Mouse (Mus musculus) hindbrain, embryonic 16.5 days (tissue): ENCODE results near the gene Exoc6. TPM values are rescaled to one million over a fixed set of nuclear protein-coding genes. Genes with fewer than 3 reads are reported as not detected.
"Not testable (repeated sequence)": the region's sequence is repeated elsewhere in the genome, so short reads cannot be mapped to it uniquely, and the experiment has no call there.

Source experiments
- ATAC-seq: fragments of 200-750 bp; cut with Nextera tagmentation; 2 replicates; pipeline ENCODE4 v1.8.0; 2017; ENCODE audit warnings: moderate TSS enrichment, moderate library complexity
- H3K27ac ChIP-seq: fragments of 300-500 bp; sonication (generic); 2 replicates; pipeline ENCODE4 v1.5.1; 2014; ENCODE audit warnings: low read depth, mild to moderate bottlenecking, control low read depth, low read length, moderate library complexity
- H3K27me3 ChIP-seq: fragments of 300-500 bp; sonication (generic); replicated peaks from 2 replicates; pipeline ENCODE4 v1.6.1; 2014; ENCODE audit warnings: low read length; ENCODE audit not compliant: control insufficient read depth, insufficient read depth
- H3K36me3 ChIP-seq: fragments of 300-500 bp; sonication (generic); 2 replicates; pipeline ENCODE4 v1.6.1; 2014; ENCODE audit warnings: mild to moderate bottlenecking, low read length, moderate library complexity, mixed read lengths; ENCODE audit not compliant: control insufficient read depth, insufficient read depth
- H3K4me1 ChIP-seq: fragments of 300-500 bp; sonication (generic); 2 replicates; pipeline ENCODE4 v1.6.1; 2014; ENCODE audit warnings: low read depth, low read length; ENCODE audit not compliant: control insufficient read depth, insufficient read depth
- H3K4me2 ChIP-seq: fragments of 300-500 bp; sonication (generic); 2 replicates; pipeline ENCODE4 v1.6.1; 2014; ENCODE audit warnings: mild to moderate bottlenecking, low read length, control low read depth, moderate library complexity
- H3K4me3 ChIP-seq: fragments of 300-500 bp; sonication (generic); 2 replicates; pipeline ENCODE4 v1.5.1; 2014; ENCODE audit warnings: mild to moderate bottlenecking, low read length, control low read depth, moderate library complexity
- H3K9ac ChIP-seq: fragments of 300-500 bp; sonication (generic); 2 replicates; pipeline ENCODE4 v1.6.1; 2014; ENCODE audit warnings: low read depth, mild to moderate bottlenecking, control low read depth, low read length, moderate library complexity
- H3K9me3 ChIP-seq: fragments of 300-500 bp; sonication (generic); 2 replicates; pipeline ENCODE4 v1.6.1; 2014; ENCODE audit warnings: mild to moderate bottlenecking, low read length, moderate library complexity; ENCODE audit not compliant: control insufficient read depth
- WGBS: fragments of 180-500 bp; shearing (Covaris S2); extraction: QIAGEN DNeasy Blood & Tissue Kit; methylation state at CpG from one replicate; pipeline ENCODE4 v1.1.7; 2014; 5-methylcytosine and 5-hydroxymethylcytosine counted together
- polyA plus RNA-seq: library from polyadenylated mRNA; unstranded; fragments of >200 nt; fragmentation: Nextera tagmentation; extraction: Ambion mirVana; gene quantifications from 2 replicates; pipeline ENCODE4 v1.2.1, GENCODE M21; 2015

The Exoc6 gene
- polyA plus RNA-seq, 1 experiment from 2014 or later, result 21.7 TPM

- H3K4me2 ChIP-seq, result no peak overlapping the region
- no peaks in the 10 kb centered on the region for H3K27me3 ChIP-seq
- WGBS, result 82% methylated on average over 15 of the region's 15 CpGs
- no peak overlapping the region for H3K4me3 ChIP-seq
- H3K9ac ChIP-seq, result no peak overlapping the region
- ATAC-seq, result no peak
- no peak overlapping the region for H3K27ac ChIP-seq
- H3K9me3 ChIP-seq, result no peaks in the 10 kb centered on the region
- H3K4me1 ChIP-seq, result no peaks in the 10 kb centered on the region
- no peaks in the 10 kb centered on the region for H3K36me3 ChIP-seq
These were observed 26.7 kb upstream of the Exoc6 start for GRCm38 (mm10) chr19:37523280-37524062.

GRCm38 (mm10) chr19:37525925-37526324 is 24.3 kb upstream of the Exoc6 start:
- 0 out of 2 replicates have a peak, but pooled peaks cover 3% of the 10 kb centered on the region for H3K27me3 ChIP-seq
- no peak overlapping the region for H3K27ac ChIP-seq
- no peak overlapping the region for H3K4me2 ChIP-seq
- no peaks in the 10 kb centered on the region for H3K36me3 ChIP-seq
- H3K9ac ChIP-seq, result no peak overlapping the region
- no peak for ATAC-seq
- H3K4me3 ChIP-seq, result no peak overlapping the region
- no peaks in the 10 kb centered on the region for H3K4me1 ChIP-seq
- no peaks in the 10 kb centered on the region for H3K9me3 ChIP-seq
- 85% methylated on average over 11 of the region's 11 CpGs for WGBS

DNA sequence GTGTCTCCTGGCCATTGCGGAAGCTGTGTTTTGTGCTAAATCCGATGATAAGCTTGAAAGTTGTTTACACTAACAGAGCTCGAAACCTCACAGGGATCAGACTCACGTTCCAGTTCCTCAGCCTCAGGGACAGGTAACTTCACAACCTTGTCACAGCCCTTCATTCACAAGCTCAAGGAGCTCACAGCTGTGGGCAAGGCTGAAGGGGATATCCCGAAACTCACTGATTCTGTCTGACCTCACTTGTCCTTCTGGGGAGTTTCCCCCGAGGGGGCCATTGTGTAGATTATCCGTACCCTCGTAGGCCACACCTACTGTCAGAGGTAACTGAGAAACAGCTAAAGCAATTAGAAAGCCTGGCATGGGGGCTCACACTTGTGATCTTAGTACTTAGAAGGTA is 23.4 kb upstream of the Exoc6 start:
- Histone ChIP-seq H3K9ac (no peak overlapping the region), H3K4me3 (no peak overlapping the region), H3K36me3 (no peaks in the 10 kb centered on the region), H3K27ac (no peak overlapping the region), H3K27me3 (0 out of 2 replicates have a peak, but pooled peaks cover 3% of the 10 kb centered on the region), H3K4me1 (no peaks in the 10 kb centered on the region), H3K4me2 (no peak overlapping the region), H3K9me3 (no peaks in the 10 kb centered on the region)
- no peak for ATAC-seq
- 34% methylated on average over 8 of the region's 8 CpGs for WGBS

DNA sequence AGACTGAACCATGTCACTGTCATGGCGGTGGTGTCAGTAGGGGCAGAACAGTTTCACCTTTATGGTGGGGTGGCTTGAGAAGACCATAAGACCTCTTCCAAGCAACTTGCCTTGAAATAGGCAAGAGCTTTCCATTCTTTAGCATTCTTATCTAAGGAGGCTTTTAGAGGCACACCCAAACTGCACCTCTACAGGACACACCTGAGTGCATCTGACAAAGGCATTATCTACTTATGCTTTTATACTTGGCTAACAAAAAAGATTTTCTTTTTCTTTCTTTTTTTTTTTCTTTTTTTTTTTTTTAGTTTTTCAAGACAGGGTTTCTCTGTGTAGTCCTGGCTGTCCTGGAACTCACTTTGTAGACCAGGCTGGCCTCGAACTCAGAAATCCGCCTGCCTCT is 22.5 kb upstream of the Exoc6 start:
- H3K27ac ChIP-seq, H3K27me3 ChIP-seq, H3K4me2 ChIP-seq, H3K9ac ChIP-seq, ATAC-seq, H3K4me1 ChIP-seq, H3K36me3 ChIP-seq, H3K9me3 ChIP-seq, H3K4me3 ChIP-seq: not testable (repeated sequence)
- 88% methylated on average over 3 of the region's 3 CpGs for WGBS

DNA sequence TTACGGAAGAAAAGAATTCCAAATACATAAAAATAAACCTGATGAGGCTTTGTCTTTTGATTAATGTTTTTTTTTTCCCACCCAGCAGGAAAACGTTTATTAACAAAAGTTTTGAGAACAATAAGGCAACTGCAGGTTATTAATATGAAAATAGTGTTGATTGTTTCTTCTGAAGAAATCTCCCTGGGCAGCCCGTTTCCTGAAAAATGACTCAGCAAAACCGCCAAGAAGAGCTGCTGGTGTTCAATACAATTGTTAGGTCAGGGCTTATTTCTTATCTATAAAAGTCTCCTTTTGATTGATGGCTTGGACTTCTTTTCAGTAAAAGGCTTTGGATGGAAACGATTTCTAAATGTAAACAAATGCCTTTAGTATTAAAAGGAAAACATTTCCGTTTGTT is 21.6 kb upstream of the Exoc6 start:
- Histone ChIP-seq H3K4me3 (no peak overlapping the region), H3K9me3 (no peaks in the 10 kb centered on the region), H3K27ac (no peak overlapping the region), H3K36me3 (no peaks in the 10 kb centered on the region), H3K27me3 (0 out of 2 replicates have a peak, but pooled peaks cover 3% of the 10 kb centered on the region), H3K4me1 (no peaks in the 10 kb centered on the region), H3K9ac (no peak overlapping the region), H3K4me2 (no peak overlapping the region)
- ATAC-seq, result no peak
- WGBS, result 49% methylated on average over 6 of the region's 6 CpGs

GRCm38 (mm10) chr19:37529296-37529695 is 20.9 kb upstream of the Exoc6 start:
- 0 out of 2 replicates have a peak, but pooled peaks cover 3% of the 10 kb centered on the region for H3K27me3 ChIP-seq
- WGBS, result 92% methylated on average over 9 of the region's 9 CpGs

GRCm38 (mm10) chr19:37529975-37530515 is 20.2 kb upstream of the Exoc6 start:
- Histone ChIP-seq H3K27me3 (peaks cover 3% of the 10 kb centered on the region; the same call in 1 of the 2 replicates), H3K36me3 (no peaks in the 10 kb centered on the region), H3K4me1 (no peaks in the 10 kb centered on the region), H3K4me2 (no peak overlapping the region), H3K9me3 (no peaks in the 10 kb centered on the region), H3K4me3 (no peak overlapping the region), H3K27ac (no peak overlapping the region), H3K9ac (no peak overlapping the region)
- 36% methylated on average over 7 of the region's 7 CpGs for WGBS
- ATAC-seq, result no peak; the same call in 1 of the 2 replicates

More at GRCm38 (mm10) chr19:37529296-37529695, 20.9 kb upstream of the Exoc6 start:
- Histone ChIP-seq H3K36me3 (no peaks in the 10 kb centered on the region), H3K9me3 (no peaks in the 10 kb centered on the region), H3K4me3 (no peak overlapping the region), H3K9ac (no peak overlapping the region), H3K4me1 (no peaks in the 10 kb centered on the region), H3K4me2 (no peak overlapping the region), H3K27ac (no peak overlapping the region)
- no peak for ATAC-seq

DNA sequence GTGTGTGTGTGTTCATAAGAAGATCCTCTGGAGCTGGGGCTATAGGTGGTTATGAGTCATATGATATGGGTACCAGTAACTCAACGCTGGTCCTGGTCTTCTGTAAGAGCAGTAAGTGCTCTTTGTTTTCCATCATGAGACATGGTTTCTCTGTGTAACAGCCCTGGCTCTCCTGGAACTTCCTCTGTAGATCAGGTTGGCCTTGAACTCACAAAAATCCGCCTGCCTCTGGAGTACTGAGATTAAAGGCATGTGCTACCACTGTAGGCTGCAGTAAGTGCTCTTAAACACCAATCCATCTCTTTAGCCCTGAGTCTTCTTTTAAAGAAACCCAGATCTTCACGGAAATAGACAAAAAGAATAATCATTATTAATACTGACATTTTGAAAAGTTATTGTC is 19.6 kb upstream of the Exoc6 start:
- ATAC-seq, result no peak
- Histone ChIP-seq H3K9me3 (no peaks in the 10 kb centered on the region), H3K4me3 (no peak overlapping the region), H3K27me3 (peaks cover 3% of the 10 kb centered on the region; the same call in 1 of the 2 replicates), H3K27ac (no peak overlapping the region), H3K4me1 (no peaks in the 10 kb centered on the region), H3K9ac (no peak overlapping the region), H3K4me2 (no peak overlapping the region), H3K36me3 (no peaks in the 10 kb centered on the region)
- 89% methylated on average over 3 of the region's 3 CpGs for WGBS

DNA sequence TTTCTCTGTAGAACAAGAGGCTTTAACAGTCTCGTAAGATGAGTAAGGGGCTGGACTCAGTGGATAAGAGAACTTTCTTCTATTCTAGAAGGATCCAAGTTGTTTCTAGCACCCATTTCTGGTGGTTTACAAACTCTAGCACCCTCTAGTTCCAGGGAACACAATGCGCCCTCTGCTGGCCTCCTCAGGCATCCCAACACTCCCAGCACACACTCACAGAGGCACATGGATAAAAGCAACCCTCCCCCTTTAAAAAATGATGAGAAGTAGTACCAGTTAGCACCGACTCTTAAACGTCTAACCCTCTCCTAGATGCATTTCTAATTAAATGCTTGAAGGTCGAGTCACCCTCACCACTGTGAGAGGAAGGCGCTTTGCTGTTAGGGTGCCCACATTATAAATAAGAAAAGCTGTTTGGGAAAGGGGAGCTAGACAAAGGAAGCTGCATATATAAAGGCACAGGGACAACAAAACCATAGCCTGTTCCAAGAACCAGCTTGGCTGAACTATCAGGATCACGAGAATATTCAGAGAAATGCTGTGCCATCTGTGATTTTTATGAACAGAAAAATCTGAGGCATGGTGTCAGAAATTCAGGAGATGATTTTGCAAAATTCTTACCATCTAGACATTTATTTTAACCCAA is 18.9 kb upstream of the Exoc6 start:
- 60% methylated on average over 7 of the region's 7 CpGs for WGBS
- H3K4me3 ChIP-seq, result no peak overlapping the region

More for the DNA sequence above, 18.9 kb upstream of the Exoc6 start:
- H3K9me3 ChIP-seq, result no peaks in the 10 kb centered on the region
- H3K4me1 ChIP-seq, result no peaks in the 10 kb centered on the region
- ATAC-seq, result no peak
- H3K36me3 ChIP-seq, result no peaks in the 10 kb centered on the region
- peaks cover 3% of the 10 kb centered on the region; the same call in 1 of the 2 replicates for H3K27me3 ChIP-seq
- H3K4me2 ChIP-seq, result no peak overlapping the region
- H3K27ac ChIP-seq, result no peak overlapping the region
- no peak overlapping the region for H3K9ac ChIP-seq
